Mouse (Mus musculus): ENCODE measurements at regions not wholly inside any gene's neighbourhood (a gene's known extent, or its start where the extent isn't known, plus 50 kb on each side); places are given as distances from the start of the nearest gene placed in this dataset.

DNA sequence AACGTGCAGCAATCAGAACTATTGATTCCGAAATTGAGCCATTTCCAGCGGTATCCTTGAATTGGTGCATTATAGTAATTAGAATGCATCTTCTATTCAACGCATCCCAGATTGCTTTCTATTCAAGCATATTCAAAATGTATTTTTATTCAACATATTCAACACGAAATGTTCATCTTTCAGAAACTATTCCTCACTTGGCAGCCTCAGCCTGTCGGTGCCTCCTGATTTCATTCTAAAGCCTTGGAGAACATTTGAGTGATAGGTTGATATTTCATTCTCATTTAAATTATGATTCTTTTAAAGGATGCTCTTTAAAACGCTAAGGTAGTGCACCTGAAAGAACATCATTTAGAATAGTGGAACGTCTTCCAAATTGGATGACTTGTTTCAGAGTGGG, 73.1 kb upstream of the Acsl1 start:
- TF ChIP-seq POLR2A (IDR thresholded peaks at IDR 0.05; ENCODE audit: low read depth, low read length) (no peak), CTCF (conservative IDR thresholded peaks at IDR 0.05; ENCODE audit: insufficient read depth, insufficient read length, low read depth, low read length) (no peak)

All from kidney, adult 2 months (tissue).